9 mouse cellular contexts compared by ENCODE assay signal in the genomic region with DNA sequence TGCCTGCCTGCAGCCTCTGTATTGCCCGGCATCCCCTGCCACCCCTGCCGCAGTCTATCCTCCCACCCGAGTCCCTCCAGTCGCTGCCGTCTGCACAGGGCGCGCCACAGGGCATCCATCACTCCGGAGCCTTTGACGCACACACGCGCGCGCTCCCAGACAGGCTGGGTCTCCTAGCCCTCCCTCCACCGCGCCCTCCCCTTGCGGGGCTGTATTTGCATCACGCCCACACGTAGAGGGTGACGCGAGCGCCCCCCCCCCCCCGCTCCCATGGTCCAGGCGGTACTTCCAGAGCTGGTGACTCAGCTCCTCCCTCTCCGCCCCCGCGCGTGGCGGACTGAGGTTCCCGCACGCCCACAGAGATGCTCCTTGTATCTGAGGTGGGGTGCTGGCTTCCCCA. TPM values are rescaled to one million over a fixed set of nuclear protein-coding genes. Genes with fewer than 3 reads are reported as not detected.
DNase-seq lines count a peak whose midpoint lies in the region; ATAC-seq and TF ChIP-seq lines count a peak whose summit lies in the region.
"Had no signal": no experiment of that assay in that cellular context is flagged by ENCODE, and none has a peak within 500 bp of the region (broad histone marks: within the 10 kb centered on the region; RNA-seq: fewer than 3 reads in every experiment).

No protein-coding gene starts in this region.

- DNase-seq in gastrocnemius, postnatal 14 days: peak; percentile 7
- DNase-seq in gastrocnemius, postnatal 36 days: no peak
- DNase-seq in ES-E14 (ENCODE audit: low read depth, low spot score): no peak
- peak; percentile 73 for DNase-seq in embryo, embryonic 10 days (ENCODE audit: low spot score)
- DNase-seq in hindbrain, embryonic 11.5 days (ENCODE audit: low spot score): peak; percentile 81
- DNase-seq in limb, embryonic 10.5 days (ENCODE audit: low spot score): peak; percentile 74
- DNase-seq in urinary bladder, adult 2 months (ENCODE audit: low spot score): no peak

- no peak for TF ChIP-seq CTCF in olfactory bulb, adult 2 months (IDR thresholded peaks at IDR 0.05; ENCODE audit: insufficient read depth, low read depth, low read length)

- peak overlapping the region; percentile 30; the same call in 1 of the 2 replicates for H3K9ac ChIP-seq in ES-E14 (ENCODE audit: insufficient read depth, low read depth, low read length, poor library complexity, severe bottlenecking)
- H3K9ac ChIP-seq in hindbrain, embryonic 11.5 days (ENCODE audit: low read depth, low read length): peak overlapping the region; percentile 49

- peak overlapping the region; percentile 64 for H3K4me2 ChIP-seq in hindbrain, embryonic 11.5 days (replicated peaks; ENCODE audit: low read depth, low read length)

- H3K9me3 ChIP-seq in ES-E14 (ENCODE audit: control insufficient read depth, insufficient read depth, low read depth, low read length): no peaks in the 10 kb centered on the region
- no peaks in the 10 kb centered on the region for H3K9me3 ChIP-seq in hindbrain, embryonic 11.5 days (ENCODE audit: control insufficient read depth, low read length)
- no peaks in the 10 kb centered on the region for H3K9me3 ChIP-seq in limb, embryonic 10.5 days (replicated peaks)

- no peak for TF ChIP-seq POLR2A in olfactory bulb, adult 2 months (IDR thresholded peaks at IDR 0.05; ENCODE audit: insufficient read depth, low read depth, low read length)

- peak; percentile 85 for ATAC-seq in hindbrain, embryonic 11.5 days (ENCODE audit: low FRiP score)

- no peaks in the 10 kb centered on the region for H3K4me1 ChIP-seq in ES-E14 (ENCODE audit: control insufficient read depth in 2 of 2, insufficient read depth in 2 of 2, low read length in 2 of 2, poor library complexity in 1 of 2)
- H3K4me1 ChIP-seq in hindbrain, embryonic 11.5 days (replicated peaks; ENCODE audit: control insufficient read depth, insufficient read depth, low read length): no peaks in the 10 kb centered on the region
- H3K4me1 ChIP-seq in limb, embryonic 10.5 days: peaks cover 32% of the 10 kb centered on the region
- H3K4me1 ChIP-seq in olfactory bulb, adult 2 months (ENCODE audit: control insufficient read depth, insufficient read depth, low read length): peaks cover 3% of the 10 kb centered on the region

- H3K4me3 ChIP-seq in ES-E14 (ENCODE audit: insufficient read depth in 1 of 2, low read depth in 1 of 2, low read length in 2 of 2, poor library complexity in 1 of 2, severe bottlenecking in 1 of 2): peak overlapping the region; percentile 67 to 77
- peak overlapping the region; percentile 38 for H3K4me3 ChIP-seq in hindbrain, embryonic 11.5 days (ENCODE audit: low read depth, low read length)
- H3K4me3 ChIP-seq in limb, embryonic 10.5 days: peak overlapping the region; percentile 62
- H3K4me3 ChIP-seq in olfactory bulb, adult 2 months (ENCODE audit: insufficient read depth, low read depth, low read length): peak overlapping the region; percentile 52

- H3K36me3 ChIP-seq in ES-E14 (ENCODE audit: control insufficient read depth, insufficient read depth, low read length, poor library complexity, severe bottlenecking): no peaks in the 10 kb centered on the region
- H3K36me3 ChIP-seq in hindbrain, embryonic 11.5 days (ENCODE audit: control insufficient read depth, insufficient read depth, low read length): no peaks in the 10 kb centered on the region
- no peaks in the 10 kb centered on the region for H3K36me3 ChIP-seq in limb, embryonic 10.5 days

- peaks cover 25% of the 10 kb centered on the region for H3K27me3 ChIP-seq in hindbrain, embryonic 11.5 days (ENCODE audit: control insufficient read depth, insufficient read depth, low read length)
- H3K27me3 ChIP-seq in limb, embryonic 10.5 days (ENCODE audit: low read depth, poor library complexity, severe bottlenecking): peaks cover 93% of the 10 kb centered on the region

- no peak overlapping the region for H3K27ac ChIP-seq in ES-E14 (ENCODE audit: insufficient read depth, low read depth, low read length, poor library complexity, severe bottlenecking)
- H3K27ac ChIP-seq in hindbrain, embryonic 11.5 days (ENCODE audit: low read depth, low read length): 0 out of 2 replicates have a peak overlapping the region, but pooled peaks have one; percentile 7
- H3K27ac ChIP-seq in limb, embryonic 10.5 days: peak overlapping the region; percentile 32; the same call in 1 of the 2 replicates
- peak overlapping the region; percentile 63 for H3K27ac ChIP-seq in olfactory bulb, adult 2 months (ENCODE audit: insufficient read depth, low read depth, low read length)

- in situ Hi-C loops in ES-E14 (cut with MboI; ENCODE audit: low sequenced_read_pairs in 2 of 2, unreplicated experiment in 2 of 2): no loop called here

- WGBS in hindbrain, embryonic 11.5 days: 3% methylated on average over 28 of the region's 30 CpGs
- WGBS in limb, embryonic 10.5 days: under 1% methylated on average over 29 of the region's 30 CpGs
- under 1% methylated on average over 30 of the region's 30 CpGs for WGBS in olfactory bulb, adult 2 months

- intact Hi-C loops in gastrocnemius, postnatal 14 days (cut with DNase I; ENCODE audit: low total_unique reads): no loop called here
- intact Hi-C loops in gastrocnemius, postnatal 36 days (cut with DNase I): no loop called here

TF ChIP-seq in ES-E14, 5 proteins besides CTCF, POLR2A, EP300 and RAD21:
- no peak for TF ChIP-seq HCFC1 (IDR thresholded peaks at IDR 0.05; ENCODE audit: borderline replicate concordance, insufficient read depth, low read length)
- no peak for TF ChIP-seq ZC3H11A (IDR thresholded peaks at IDR 0.05; ENCODE audit: borderline replicate concordance, low read depth, low read length)
- TF ChIP-seq CHD2 (IDR thresholded peaks at IDR 0.05; ENCODE audit: low read depth, low read length): no peak
- no peak for TF ChIP-seq MAFK (IDR thresholded peaks at IDR 0.05; ENCODE audit: insufficient read depth, low read depth, low read length)
- no peak for TF ChIP-seq ZNF384 (IDR thresholded peaks at IDR 0.05; ENCODE audit: low read depth, low read length)

RNA-seq across cellular contexts. Expression of a gene that starts 1.3 kb away (rescaled TPM):
- under 1 TPM; 0.11 to 0.35 TPM for total RNA-seq in gastrocnemius, postnatal 14 days (2021)
- under 1 TPM; 0.18 to 0.32 TPM for total RNA-seq in gastrocnemius, postnatal 36 days (2021)
- 0.89 and 1.9 TPM in 2 replicates for total RNA-seq in ES-E14 (2012; rRNA removed)
- 7.9 and 8.1 TPM in 2 replicates for polyA plus RNA-seq in hindbrain, embryonic 11.5 days (2014; fragmentation: Nextera tagmentation; extraction: Ambion mirVana)
- 0.75 and 0.77 TPM in 2 replicates for polyA plus RNA-seq in limb, embryonic 10.5 days (2016; fragmentation: Nextera tagmentation; extraction: Ambion mirVana)
- not detected in 2 replicates for polyA plus RNA-seq in olfactory bulb, adult 2 months (2012; ENCODE audit: insufficient read depth, insufficient read length, low replicate concordance, missing spikeins)
- polyA plus RNA-seq in urinary bladder, adult 2 months (2012; rRNA removed): 0.17 and 0.27 TPM in 2 replicates

RNA-seq across cellular contexts. Expression of a gene that starts 49.2 kb away (rescaled TPM):
- total RNA-seq in gastrocnemius, postnatal 14 days (2021): not detected
- not detected for total RNA-seq in gastrocnemius, postnatal 36 days (2021)
- total RNA-seq in ES-E14 (2012; rRNA removed): not detected in 2 replicates
- 0.36 TPM in 1 of 2 replicates, not detected in the other for polyA plus RNA-seq in hindbrain, embryonic 11.5 days (2014; fragmentation: Nextera tagmentation; extraction: Ambion mirVana)
- not detected in 2 replicates for polyA plus RNA-seq in limb, embryonic 10.5 days (2016; fragmentation: Nextera tagmentation; extraction: Ambion mirVana)
- not detected in 2 replicates for polyA plus RNA-seq in olfactory bulb, adult 2 months (2012; ENCODE audit: insufficient read depth, insufficient read length, low replicate concordance, missing spikeins)
- not detected in 2 replicates for polyA plus RNA-seq in urinary bladder, adult 2 months (2012; rRNA removed)
- polyA plus RNA-seq: large intestine, adult 2 months had no signal

RNA-seq across cellular contexts. Expression of a gene that starts 49.9 kb away (rescaled TPM):
- total RNA-seq in gastrocnemius, postnatal 14 days (2021): 10 to 100 TPM; 10.1 to 11.8 TPM
- 10 to 100 TPM in 1 of 2 experiments, 1 to 10 TPM in 1; 8.1 to 10.6 TPM for total RNA-seq in gastrocnemius, postnatal 36 days (2021)
- total RNA-seq in ES-E14 (2012; rRNA removed): 7.0 and 13.2 TPM in 2 replicates
- polyA plus RNA-seq in hindbrain, embryonic 11.5 days (2014; fragmentation: Nextera tagmentation; extraction: Ambion mirVana): 36.7 and 38.9 TPM in 2 replicates
- 30.1 and 38.6 TPM in 2 replicates for polyA plus RNA-seq in limb, embryonic 10.5 days (2016; fragmentation: Nextera tagmentation; extraction: Ambion mirVana)
- not detected in 2 replicates for polyA plus RNA-seq in olfactory bulb, adult 2 months (2012; ENCODE audit: insufficient read depth, insufficient read length, low replicate concordance, missing spikeins)
- 3.1 and 3.8 TPM in 2 replicates for polyA plus RNA-seq in urinary bladder, adult 2 months (2012; rRNA removed)

Comparison
In these comparisons a context has a peak if more than half of its experiments do, and no peak if none do; other contexts are left out.
1. DNase-seq: peak in gastrocnemius, postnatal 14 days (single experiment), embryo, embryonic 10 days (single experiment), hindbrain, embryonic 11.5 days (single experiment) and limb, embryonic 10.5 days (single experiment); none in gastrocnemius, postnatal 36 days (0 of 2), ES-E14 (single experiment) and urinary bladder, adult 2 months (single experiment).
2. Peak in every context shown above with its lines, with median percentiles within 50 percentile points of each other: H3K4me3 ChIP-seq.